Mouse (Mus musculus) bone marrow, adult 2 months (tissue): Measurements from ENCODE around the gene Ppp2r2d. TPM values are rescaled to one million over a fixed set of nuclear protein-coding genes. Genes with fewer than 3 reads are reported as not detected.

Source experiments
- H3K27ac ChIP-seq: fragments of 200-500 bp; 2 replicates; pipeline ENCODE4 v1.5.1; 2012; ENCODE audit warnings: low read depth, mild to moderate bottlenecking, control low read depth, inconsistent platforms, low read length; ENCODE audit not compliant: control insufficient read depth, poor library complexity, insufficient read depth
- H3K4me1 ChIP-seq: fragments of 200-500 bp; 2 replicates; pipeline ENCODE4 v1.6.1; 2011; ENCODE audit warnings: low read length; ENCODE audit not compliant: control insufficient read depth, insufficient read depth
- H3K4me3 ChIP-seq: fragments of 200-500 bp; replicated peaks from 2 replicates; pipeline ENCODE3; 2011; ENCODE audit warnings: mild to moderate bottlenecking, low read depth, low read length, control low read depth; ENCODE audit not compliant: control insufficient read depth
- CTCF ChIP-seq: fragments of 200-500 bp; IDR thresholded peaks from 2 replicates; pipeline ENCODE4 v1.5.1; 2011; ENCODE audit warnings: low read length, control low read depth; ENCODE audit not compliant: control insufficient read depth, insufficient read depth
- POLR2A ChIP-seq: fragments of 200-500 bp; IDR thresholded peaks from 2 replicates; pipeline ENCODE4 v1.6.1; 2011; ENCODE audit warnings: low read depth, mild to moderate bottlenecking, control low read depth, low read length, borderline replicate concordance; ENCODE audit not compliant: control insufficient read depth
- WGBS: fragments of 180-500 bp; shearing (Covaris S2); methylation state at CpG from one replicate; pipeline ENCODE4 v1.1.7; 2018; 5-methylcytosine and 5-hydroxymethylcytosine counted together
- polyA plus RNA-seq: library from polyadenylated mRNA; stranded (reverse); fragments of >200 nt; gene quantifications from 2 replicates; pipeline ENCODE4 v1.2.4, GENCODE M21; 2011; ENCODE audit warnings: low replicate concordance; ENCODE audit not compliant: missing spikeins, insufficient read depth, insufficient read length

Gene Ppp2r2d
- polyA plus RNA-seq, result 21.7 and 47.0 TPM in 2 replicates

DNA sequence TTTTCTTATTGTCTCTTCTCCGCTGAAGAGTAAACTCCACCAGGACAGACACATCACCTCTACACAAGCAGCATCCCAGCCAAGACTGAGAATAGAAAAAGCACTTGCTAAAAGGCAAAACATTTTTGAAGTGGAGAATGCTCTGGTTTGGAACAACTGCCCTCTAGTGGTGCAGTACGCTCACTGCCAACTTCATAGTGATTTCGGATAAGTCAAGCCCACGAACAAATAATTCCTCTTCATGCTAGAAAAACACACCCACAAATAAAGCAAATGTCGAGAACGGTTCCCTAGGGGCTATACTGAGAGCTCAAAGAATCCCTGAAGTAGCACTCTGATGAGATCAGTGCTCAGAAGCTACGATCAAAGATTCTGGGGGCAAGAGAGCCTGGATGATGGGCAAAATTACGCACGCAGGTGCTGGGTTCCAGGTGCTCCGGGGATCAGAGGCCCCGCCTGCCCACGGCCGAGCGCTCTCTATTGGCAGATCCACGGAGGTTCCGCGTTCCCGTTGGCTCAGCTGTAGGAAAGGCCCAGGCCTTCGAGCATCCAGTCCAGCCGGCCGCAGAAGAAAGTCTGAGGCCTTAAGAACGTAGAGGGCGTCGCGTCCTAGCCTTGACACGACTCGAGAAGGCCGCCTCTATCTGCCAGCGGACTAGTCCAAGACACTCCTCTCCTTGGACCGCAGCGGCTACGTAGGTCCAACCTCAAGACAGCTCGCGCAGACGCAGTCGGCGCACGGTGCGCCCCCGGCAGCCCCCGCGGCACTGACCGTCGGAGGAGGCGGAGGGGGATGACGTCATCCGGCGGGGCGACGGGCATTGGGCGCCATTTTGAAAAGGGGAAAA, at the start of gene Ppp2r2d, which contains the start of gene Mapk1ip1:
TSS of gene Ppp2r2d (plus strand) at position 536 of the 848 bp plus-strand sequence.
TSS of gene Mapk1ip1 (minus strand) at position 730 of the 848 bp plus-strand sequence.
- H3K27ac ChIP-seq, result peak within 1 kb of the TSS; percentile 98
- H3K4me1 ChIP-seq, result peaks cover 5% of the 10 kb centered on the region
- under 1% methylated on average over 51 of the region's 51 CpGs for WGBS
- H3K4me3 ChIP-seq, result peak within 1 kb of the TSS; percentile 85
- peak; percentile 45 for TF ChIP-seq CTCF
- TF ChIP-seq POLR2A, result peak; percentile 57; the same call in 1 of the 2 replicates

DNA sequence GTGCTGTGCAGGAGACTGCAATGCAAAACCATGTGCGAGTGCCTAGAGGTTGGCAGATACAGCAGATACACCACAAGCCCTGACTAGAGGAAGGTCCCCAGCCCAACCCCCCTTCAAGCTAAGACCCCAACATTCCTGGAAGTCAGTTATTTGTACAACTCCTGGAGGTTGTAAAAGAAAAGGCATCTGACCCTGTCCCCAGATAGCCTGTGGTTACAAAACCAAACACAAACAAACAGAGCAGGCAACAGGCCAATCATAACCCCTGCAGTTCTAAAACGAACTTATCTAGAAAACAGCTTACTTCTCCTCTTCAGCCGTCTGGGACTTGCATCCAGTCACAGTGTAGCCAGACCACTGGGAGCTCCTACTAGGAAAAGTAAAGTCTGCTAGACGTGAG, 42.5 kb upstream of the Ppp2r2d start:
- H3K4me3 ChIP-seq, result no peak overlapping the region
- WGBS, result 13% methylated on average over 4 of the region's 4 CpGs
- H3K4me1 ChIP-seq, result no peaks in the 10 kb centered on the region
- TF ChIP-seq POLR2A (no peak), CTCF (no peak)
- H3K27ac ChIP-seq, result no peak overlapping the region

DNA sequence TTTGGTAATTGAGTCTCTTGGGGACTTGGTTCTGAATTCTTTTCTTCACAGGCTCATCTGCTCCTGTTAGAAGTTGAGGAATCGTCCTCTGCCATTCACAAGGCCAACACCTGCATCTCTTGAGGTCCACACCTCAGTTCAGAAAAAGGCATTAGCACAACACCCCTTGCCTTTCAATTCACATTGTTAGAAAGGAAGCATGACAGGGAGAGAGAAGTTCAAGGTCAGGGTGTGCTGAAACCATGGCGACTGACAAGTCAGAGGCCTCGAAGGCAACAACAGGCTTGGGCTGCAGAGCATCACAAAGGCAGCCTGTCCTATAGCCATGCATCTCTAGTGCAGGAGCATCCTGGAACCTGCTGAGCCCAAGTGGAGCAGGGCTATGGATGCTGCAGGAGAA, 38.7 kb upstream of the Ppp2r2d start:
- Histone ChIP-seq H3K27ac (no peak overlapping the region), H3K4me3 (no peak overlapping the region), H3K4me1 (no peaks in the 10 kb centered on the region)
- no peak for TF ChIP-seq POLR2A
- no peak for TF ChIP-seq CTCF
- WGBS, result 75% methylated on average over 3 of the region's 3 CpGs

DNA sequence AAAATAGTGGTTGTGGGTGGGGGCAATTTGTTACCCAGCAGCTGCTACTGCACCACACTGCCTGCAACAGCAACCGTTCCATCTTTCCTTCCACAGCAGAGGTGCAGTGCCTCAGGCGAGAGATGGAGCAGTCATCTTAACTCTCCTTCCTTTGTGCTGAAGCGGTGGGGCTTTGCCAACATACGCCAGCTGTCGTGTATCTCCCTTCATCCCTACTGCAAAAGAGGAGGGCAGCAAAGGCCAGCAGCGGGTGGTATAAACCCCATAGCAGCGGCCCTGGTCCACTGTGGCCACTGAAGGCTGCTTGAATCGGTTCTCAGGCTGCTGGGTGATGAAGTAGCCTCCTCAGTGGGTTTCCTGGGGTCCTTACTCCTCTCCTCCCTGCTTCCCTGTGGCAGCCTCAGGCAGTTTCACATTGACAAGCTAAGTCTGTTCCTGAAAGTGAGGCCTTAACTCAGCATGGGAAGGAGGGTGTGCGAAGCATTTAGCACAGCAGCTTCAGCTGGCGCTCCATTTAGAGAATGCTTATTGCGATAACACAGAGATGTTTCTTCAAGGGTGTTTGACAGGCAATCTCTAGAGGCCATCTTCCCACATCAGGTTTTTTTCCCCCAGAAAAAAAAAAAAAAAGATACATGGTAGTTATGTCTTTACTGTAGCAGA, 32.5 kb upstream of the Ppp2r2d start:
- 78% methylated on average over 11 of the region's 11 CpGs for WGBS
- no peak overlapping the region for H3K27ac ChIP-seq
- TF ChIP-seq POLR2A, result no peak
- no peak for TF ChIP-seq CTCF
- no peaks in the 10 kb centered on the region for H3K4me1 ChIP-seq
- H3K4me3 ChIP-seq, result no peak overlapping the region

DNA sequence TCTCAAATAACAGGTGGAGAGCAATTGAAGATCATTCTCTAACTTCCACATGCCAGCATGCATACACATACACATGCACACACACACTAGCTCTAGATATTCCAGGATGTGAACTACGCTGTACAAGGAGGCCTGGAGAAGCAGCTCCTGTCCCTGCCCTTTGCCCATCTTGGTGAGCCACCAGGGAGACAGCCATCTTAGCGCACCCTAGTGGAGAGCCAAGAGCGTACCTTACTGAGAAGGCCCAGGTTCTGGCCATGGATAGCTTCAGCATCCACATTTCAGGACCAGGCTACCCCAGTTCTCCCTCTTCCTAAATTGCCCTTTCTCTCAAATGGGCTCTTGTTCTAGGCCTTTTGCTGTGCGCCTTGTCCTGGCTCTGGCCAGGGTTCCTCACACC, 27.6 kb upstream of the Ppp2r2d start:
- Histone ChIP-seq H3K27ac (no peak overlapping the region), H3K4me3 (no peak overlapping the region), H3K4me1 (no peaks in the 10 kb centered on the region)
- peak; percentile 40 for TF ChIP-seq CTCF
- TF ChIP-seq POLR2A, result no peak
- WGBS, result 50% methylated on average over 4 of the region's 4 CpGs

DNA sequence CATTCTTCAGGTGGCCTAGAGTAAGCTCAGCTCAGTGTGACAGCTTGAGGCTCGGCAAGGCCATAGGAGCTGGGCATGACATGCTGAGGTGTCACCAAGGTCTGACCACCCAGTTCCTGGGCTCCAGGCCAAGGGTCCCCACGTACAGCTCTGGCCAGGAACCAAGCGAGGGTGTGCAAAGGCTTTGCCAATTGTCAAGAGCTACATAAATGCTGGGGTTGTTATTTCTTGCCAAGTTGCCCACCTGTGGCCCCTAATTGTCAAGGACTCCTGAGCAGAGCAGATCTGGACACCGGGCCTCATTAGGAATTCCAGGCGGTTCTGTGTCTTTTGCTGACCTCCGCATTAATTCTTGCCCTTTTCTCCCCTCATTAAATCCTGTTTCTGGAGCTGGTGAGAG, 21.5 kb upstream of the Ppp2r2d start:
- H3K4me1 ChIP-seq, result no peaks in the 10 kb centered on the region
- no peak overlapping the region for H3K4me3 ChIP-seq
- no peak overlapping the region for H3K27ac ChIP-seq
- no peak for TF ChIP-seq POLR2A
- WGBS, result 80% methylated on average over 6 of the region's 6 CpGs

DNA sequence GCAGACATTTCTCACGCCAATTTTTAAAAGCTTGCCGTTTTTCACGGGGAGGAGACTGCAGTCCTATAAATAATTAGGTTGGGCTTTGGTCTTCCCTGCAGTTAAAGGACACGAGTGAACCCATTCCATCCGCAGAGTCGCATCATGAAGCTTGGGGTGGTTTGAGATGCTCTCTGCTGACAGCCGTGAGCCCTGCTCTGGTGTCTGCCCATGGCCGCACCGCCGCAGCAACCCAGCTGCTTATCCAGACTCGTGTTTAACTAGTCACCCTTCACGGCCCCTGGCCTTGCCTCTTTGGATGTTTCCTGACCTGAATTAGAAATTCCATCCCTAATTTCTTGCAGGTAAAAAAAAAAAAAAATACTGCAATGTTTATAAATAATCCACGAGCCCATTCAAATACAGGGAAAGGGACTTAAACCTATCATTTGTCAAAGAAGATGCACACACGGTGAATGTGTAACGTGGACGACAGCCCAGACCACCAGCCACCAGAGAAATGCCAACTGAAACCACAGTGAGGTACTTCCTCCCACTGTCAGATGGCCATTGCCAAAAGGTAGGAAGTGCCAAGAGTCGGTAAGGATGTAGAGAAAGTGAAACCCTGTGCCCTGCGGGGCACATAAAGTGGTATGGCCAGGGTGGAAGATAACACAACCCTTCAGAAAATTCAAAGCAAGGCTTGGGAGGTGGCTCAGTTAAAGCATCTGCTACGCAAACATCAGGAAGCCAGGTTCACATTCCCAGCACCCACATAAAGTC, 20.7 kb upstream of the Ppp2r2d start:
- TF ChIP-seq CTCF (no peak), POLR2A (no peak)
- H3K27ac ChIP-seq, result no peak overlapping the region
- H3K4me1 ChIP-seq, result no peaks in the 10 kb centered on the region
- no peak overlapping the region for H3K4me3 ChIP-seq
- 56% methylated on average over 19 of the region's 19 CpGs for WGBS

DNA sequence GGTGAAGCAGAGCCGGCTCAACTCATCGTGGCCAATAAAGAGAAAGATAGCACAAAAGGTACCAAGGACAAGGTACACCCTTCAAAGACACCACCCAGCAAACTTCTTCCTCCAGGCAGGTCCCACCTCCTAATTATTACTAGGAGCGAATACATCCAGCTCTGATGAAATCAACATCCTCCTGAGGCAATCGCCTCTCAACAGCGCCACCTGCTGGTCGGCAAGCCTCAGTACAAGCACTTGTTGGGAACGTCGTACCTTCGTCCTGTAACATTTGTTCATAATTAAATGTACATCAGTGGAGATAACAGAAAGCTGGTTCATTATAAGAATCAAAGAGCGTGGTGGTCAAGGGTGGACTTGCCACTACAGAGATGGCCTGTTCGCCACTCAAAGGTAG, 18.1 kb upstream of the Ppp2r2d start:
- H3K4me1 ChIP-seq, result no peaks in the 10 kb centered on the region
- WGBS, result 19% methylated on average over 11 of the region's 11 CpGs
- H3K4me3 ChIP-seq, result no peak overlapping the region
- no peak overlapping the region for H3K27ac ChIP-seq
- TF ChIP-seq POLR2A (no peak), CTCF (peak; percentile 98)
